Mouse (Mus musculus) thymus, adult 2 months (tissue): ENCODE data around the gene Gm49510.

Experiments
- CTCF ChIP-seq: fragments of 200-500 bp; IDR thresholded peaks from 2 replicates; pipeline ENCODE4 v1.5.1; 2012; ENCODE audit warnings: mild to moderate bottlenecking, control low read depth, low read length, moderate library complexity, borderline replicate concordance; ENCODE audit not compliant: control insufficient read depth, poor library complexity, insufficient read depth; ENCODE audit errors: extremely low read depth
- POLR2A ChIP-seq: fragments of 200-500 bp; IDR thresholded peaks from 2 replicates; pipeline ENCODE4 v1.6.1; 2012; ENCODE audit warnings: mild to moderate bottlenecking, low read length, control low read depth, moderate library complexity; ENCODE audit not compliant: control insufficient read depth, poor library complexity, insufficient read depth; ENCODE audit errors: extremely low read depth

GRCm38 (mm10) chr15:78912040-78912439, 12.6 kb downstream of the Gm49510 start:
- TF ChIP-seq CTCF, result no peak
- TF ChIP-seq POLR2A, result no peak
